Mouse (Mus musculus) forebrain, embryonic 14.5 days (tissue): ENCODE data around the gene 1700092M07Rik. TPM values are rescaled to one million over a fixed set of nuclear protein-coding genes. Genes with fewer than 3 reads are reported as not detected.

ENCODE experiments used
- ATAC-seq: fragments of 200-750 bp; cut with Nextera tagmentation; 2 replicates; pipeline ENCODE4 v1.8.0; 2017; ENCODE audit warnings: mild to moderate bottlenecking, moderate library complexity
- DNase-seq: peaks from one replicate; pipeline ENCODE4 v3.0.0-alpha.2; 2015; ENCODE audit warnings: low spot score
- H3K27ac ChIP-seq: fragments of 300-500 bp; sonication (generic); 2 replicates; pipeline ENCODE4 v1.5.1; 2014; ENCODE audit warnings: low read depth, mild to moderate bottlenecking, control low read depth, low read length, moderate library complexity
- H3K27me3 ChIP-seq: fragments of 300-500 bp; sonication (generic); replicated peaks from 2 replicates; pipeline ENCODE4 v1.6.1; 2014; ENCODE audit warnings: low read length, control low read depth, mixed read lengths; ENCODE audit not compliant: control insufficient read depth, insufficient read depth
- H3K36me3 ChIP-seq: fragments of 300-500 bp; sonication (generic); 2 replicates; pipeline ENCODE4 v1.6.1; 2014; ENCODE audit warnings: low read length, control low read depth; ENCODE audit not compliant: control insufficient read depth, insufficient read depth
- H3K4me1 ChIP-seq: fragments of 300-500 bp; sonication (generic); 2 replicates; pipeline ENCODE4 v1.6.1; 2014; ENCODE audit warnings: antibody characterized with exemption, low read length, control low read depth; ENCODE audit not compliant: control insufficient read depth, insufficient read depth
- H3K4me2 ChIP-seq: fragments of 300-500 bp; sonication (generic); 2 replicates; pipeline ENCODE4 v1.6.1; 2014; ENCODE audit warnings: mild to moderate bottlenecking, control low read depth, low read length
- H3K4me3 ChIP-seq: fragments of 300-500 bp; sonication (generic); 2 replicates; pipeline ENCODE4 v1.5.1; 2014; ENCODE audit warnings: low read depth, low read length, control low read depth
- H3K9ac ChIP-seq: fragments of 300-500 bp; sonication (generic); 2 replicates; pipeline ENCODE4 v1.6.1; 2014; ENCODE audit warnings: mild to moderate bottlenecking, low read length, control low read depth, moderate library complexity
- H3K9me3 ChIP-seq: fragments of 300-500 bp; sonication (generic); replicated peaks from 2 replicates; pipeline ENCODE4 v1.6.1; 2016; ENCODE audit warnings: low read length, control low read depth, mixed read lengths; ENCODE audit not compliant: control insufficient read depth
- WGBS: fragments of 180-500 bp; shearing (Covaris S2); extraction: QIAGEN DNeasy Blood & Tissue Kit; methylation state at CpG from one replicate; pipeline ENCODE4 v1.1.7; 2014; 5-methylcytosine and 5-hydroxymethylcytosine counted together
- polyA plus RNA-seq: library from polyadenylated mRNA; unstranded; fragments of >200 nt; fragmentation: Nextera tagmentation; extraction: Ambion mirVana; gene quantifications from 2 replicates; pipeline ENCODE4 v1.2.1, GENCODE M21; 2014

The 1700092M07Rik gene
- 0.77 and 1.1 TPM in 2 replicates for polyA plus RNA-seq

- ATAC-seq (no peak), DNase-seq (no peak)
- Histone ChIP-seq H3K27ac (peak within 1 kb of the TSS; percentile 92), H3K4me2 (peak within 1 kb of the TSS; percentile 50), H3K27me3 (no peaks in the 10 kb centered on the region), H3K36me3 (peaks cover 62% of the 10 kb centered on the region), H3K9me3 (no peaks in the 10 kb centered on the region), H3K9ac (peak within 1 kb of the TSS; percentile 84), H3K4me3 (peak within 1 kb of the TSS; percentile 69), H3K4me1 (peaks cover 14% of the 10 kb centered on the region)
- 68% methylated on average over 14 of the region's 14 CpGs for WGBS
Measured at GRCm38 (mm10) chr19:8740603-8741002, at the start of gene 1700092M07Rik. Gene 1700092M07Rik, plus strand, starts transcription at chr19:8740718.

- Histone ChIP-seq H3K27me3 (no peaks in the 10 kb centered on the region), H3K27ac (peak overlapping the region; percentile 39; the same call in 1 of the 2 replicates), H3K4me2 (no peak overlapping the region), H3K9ac (no peak overlapping the region), H3K36me3 (no peaks in the 10 kb centered on the region), H3K4me1 (no peaks in the 10 kb centered on the region), H3K4me3 (no peak overlapping the region), H3K9me3 (no peaks in the 10 kb centered on the region)
- 44% methylated on average over 9 of the region's 9 CpGs for WGBS
- ATAC-seq (no peak), DNase-seq (peak; percentile 50)
Measured at GRCm38 (mm10) chr19:8691871-8692539, 48.5 kb upstream of the 1700092M07Rik start.

GRCm38 (mm10) chr19:8692740-8693139 lies 47.8 kb upstream of the 1700092M07Rik start:
- Histone ChIP-seq H3K27ac (no peak overlapping the region), H3K4me1 (no peaks in the 10 kb centered on the region), H3K9me3 (no peaks in the 10 kb centered on the region), H3K9ac (no peak overlapping the region), H3K36me3 (no peaks in the 10 kb centered on the region), H3K4me2 (no peak overlapping the region), H3K27me3 (no peaks in the 10 kb centered on the region), H3K4me3 (no peak overlapping the region)
- 71% methylated on average over 5 of the region's 5 CpGs for WGBS
- ATAC-seq (no peak), DNase-seq (no peak)

- no peak overlapping the region for H3K27ac ChIP-seq
- H3K4me2 ChIP-seq = no peak overlapping the region
- DNase-seq (no peak), ATAC-seq (no peak)
- no peak overlapping the region for H3K4me3 ChIP-seq
- no peaks in the 10 kb centered on the region for H3K36me3 ChIP-seq
- H3K27me3 ChIP-seq = no peaks in the 10 kb centered on the region
- no peak overlapping the region for H3K9ac ChIP-seq
- H3K4me1 ChIP-seq = no peaks in the 10 kb centered on the region
- no peaks in the 10 kb centered on the region for H3K9me3 ChIP-seq
- 64% methylated on average over 6 of the region's 6 CpGs for WGBS
Measured at GRCm38 (mm10) chr19:8695330-8695729, 45.2 kb upstream of the 1700092M07Rik start.

- Histone ChIP-seq H3K9me3 (no peaks in the 10 kb centered on the region), H3K4me2 (no peak overlapping the region), H3K9ac (no peak overlapping the region), H3K27ac (no peak overlapping the region), H3K36me3 (no peaks in the 10 kb centered on the region), H3K4me1 (no peaks in the 10 kb centered on the region), H3K4me3 (no peak overlapping the region), H3K27me3 (no peaks in the 10 kb centered on the region)
- DNase-seq (no peak), ATAC-seq (no peak)
- WGBS = 75% methylated on average over 9 of the region's 9 CpGs
Measured at GRCm38 (mm10) chr19:8699652-8700051, 40.9 kb upstream of the 1700092M07Rik start.

GRCm38 (mm10) chr19:8702458-8702857 lies 38.1 kb upstream of the 1700092M07Rik start:
- Histone ChIP-seq H3K36me3 (peaks cover 10% of the 10 kb centered on the region), H3K4me3 (no peak overlapping the region), H3K27ac (no peak overlapping the region), H3K4me2 (no peak overlapping the region), H3K4me1 (no peaks in the 10 kb centered on the region), H3K9me3 (no peaks in the 10 kb centered on the region), H3K27me3 (no peaks in the 10 kb centered on the region), H3K9ac (no peak overlapping the region)
- 55% methylated on average over 3 of the region's 3 CpGs for WGBS
- DNase-seq (no peak), ATAC-seq (no peak)

GRCm38 (mm10) chr19:8703571-8703970 lies 36.9 kb upstream of the 1700092M07Rik start:
- Histone ChIP-seq H3K4me2 (no peak overlapping the region), H3K9ac (no peak overlapping the region), H3K4me3 (no peak overlapping the region), H3K27me3 (no peaks in the 10 kb centered on the region), H3K9me3 (no peaks in the 10 kb centered on the region), H3K36me3 (peaks cover 21% of the 10 kb centered on the region), H3K4me1 (no peaks in the 10 kb centered on the region), H3K27ac (no peak overlapping the region)
- ATAC-seq = no peak
- DNase-seq = no peak
- 42% methylated on average over 4 of the region's 4 CpGs for WGBS

GRCm38 (mm10) chr19:8705026-8705708 lies 35.4 kb upstream of the 1700092M07Rik start:
- H3K36me3 ChIP-seq = peaks cover 37% of the 10 kb centered on the region
- H3K4me1 ChIP-seq = no peaks in the 10 kb centered on the region
- no peak overlapping the region for H3K27ac ChIP-seq
- no peak overlapping the region for H3K4me3 ChIP-seq
- H3K9ac ChIP-seq = no peak overlapping the region
- 84% methylated on average over 6 of the region's 6 CpGs for WGBS
- no peaks in the 10 kb centered on the region for H3K27me3 ChIP-seq
- H3K9me3 ChIP-seq = no peaks in the 10 kb centered on the region
- no peak for ATAC-seq
- H3K4me2 ChIP-seq = no peak overlapping the region
- no peak for DNase-seq

GRCm38 (mm10) chr19:8706132-8706667 lies 34.3 kb upstream of the 1700092M07Rik start:
- Histone ChIP-seq H3K36me3 (peaks cover 46% of the 10 kb centered on the region), H3K4me1 (no peaks in the 10 kb centered on the region; the same call in 1 of the 2 replicates), H3K27ac (no peak overlapping the region), H3K9me3 (no peaks in the 10 kb centered on the region), H3K9ac (no peak overlapping the region), H3K4me3 (no peak overlapping the region), H3K4me2 (no peak overlapping the region), H3K27me3 (no peaks in the 10 kb centered on the region)
- whole genome bisulfite sequencing = 86% methylated on average over 7 of the region's 7 CpGs
- DNase-seq (no peak), ATAC-seq (no peak)
